Mouse (Mus musculus): ENCODE data around the gene Pcmt1. TPM values are rescaled to one million over a fixed set of nuclear protein-coding genes. Genes with fewer than 3 reads are reported as not detected.

The Pcmt1 gene
- polyA plus RNA-seq, 1 experiment from 2014 or later = 154 TPM

DNA sequence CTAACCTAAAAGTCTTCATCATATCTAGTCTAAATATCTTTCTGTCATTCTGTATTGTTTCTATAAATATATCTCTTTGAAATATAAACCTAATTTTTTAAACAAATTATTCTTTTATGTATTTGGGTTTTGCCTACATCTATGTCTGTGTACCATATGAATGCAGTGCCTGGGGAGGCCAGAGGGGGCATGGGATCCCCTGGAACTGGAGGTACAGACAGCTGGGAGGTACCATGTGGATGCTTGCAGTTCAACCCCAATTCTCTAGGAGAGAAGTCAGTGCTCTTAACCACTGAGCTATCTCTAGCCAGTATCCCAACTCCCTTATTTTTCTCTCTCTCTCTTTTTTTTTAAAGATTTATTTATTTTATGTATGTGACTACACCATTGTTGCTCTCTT, 14.3 kb upstream of the Pcmt1 start:
- Histone ChIP-seq H3K9ac (ENCODE audit: low read length) (no peak overlapping the region), H3K4me1 (ENCODE audit: control insufficient read depth, insufficient read depth, low read length) (no peaks in the 10 kb centered on the region), H3K4me2 (no peak overlapping the region), H3K36me3 (ENCODE audit: control insufficient read depth, insufficient read depth, low read length) (peaks cover 21% of the 10 kb centered on the region), H3K27ac (ENCODE audit: low read depth, low read length) (no peak overlapping the region), H3K9me3 (ENCODE audit: control insufficient read depth, low read length) (no peaks in the 10 kb centered on the region), H3K4me3 (ENCODE audit: low read depth, low read length) (no peak overlapping the region), H3K27me3 (ENCODE audit: control insufficient read depth, insufficient read depth, low read length) (no peaks in the 10 kb centered on the region)
- ATAC-seq (ENCODE audit: low FRiP score) (no peak), DNase-seq (ENCODE audit: low spot score, missing footprints) (no peak)

DNA sequence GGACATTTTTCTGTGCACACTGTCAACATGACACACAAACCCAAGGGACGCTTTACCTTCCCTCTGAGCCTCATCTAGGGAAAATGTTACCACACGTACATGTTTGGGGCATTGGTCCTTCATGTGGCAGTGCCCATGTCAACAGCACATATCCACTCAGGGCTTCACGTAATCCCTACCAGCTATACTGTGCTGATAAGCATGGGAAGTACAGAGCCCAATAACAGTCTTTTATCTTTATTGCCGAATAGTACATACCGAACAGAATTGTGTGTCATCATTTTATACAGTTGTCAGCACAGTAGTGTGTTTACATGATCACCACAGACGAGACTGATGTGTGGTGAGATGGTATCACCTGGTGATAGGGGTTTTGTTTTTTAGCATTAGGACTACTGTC, 6.0 kb upstream of the Pcmt1 start:
- H3K4me2 ChIP-seq = no peak overlapping the region
- DNase-seq (ENCODE audit: low spot score, missing footprints) (no peak), ATAC-seq (ENCODE audit: low FRiP score) (no peak)
- H3K36me3 ChIP-seq (ENCODE audit: control insufficient read depth, insufficient read depth, low read length) = peaks cover 2% of the 10 kb centered on the region; the same call in 1 of the 2 replicates
- H3K27ac ChIP-seq (ENCODE audit: low read depth, low read length) = no peak overlapping the region
- no peak overlapping the region for H3K9ac ChIP-seq (ENCODE audit: low read length)
- peaks cover 9% of the 10 kb centered on the region for H3K4me1 ChIP-seq (ENCODE audit: control insufficient read depth, insufficient read depth, low read length)
- no peak overlapping the region for H3K4me3 ChIP-seq (ENCODE audit: low read depth, low read length)
- no peaks in the 10 kb centered on the region for H3K9me3 ChIP-seq (ENCODE audit: control insufficient read depth, low read length)
- WGBS = 95% methylated on average over 6 of the region's 6 CpGs
- H3K27me3 ChIP-seq (ENCODE audit: control insufficient read depth, insufficient read depth, low read length) = no peaks in the 10 kb centered on the region

DNA sequence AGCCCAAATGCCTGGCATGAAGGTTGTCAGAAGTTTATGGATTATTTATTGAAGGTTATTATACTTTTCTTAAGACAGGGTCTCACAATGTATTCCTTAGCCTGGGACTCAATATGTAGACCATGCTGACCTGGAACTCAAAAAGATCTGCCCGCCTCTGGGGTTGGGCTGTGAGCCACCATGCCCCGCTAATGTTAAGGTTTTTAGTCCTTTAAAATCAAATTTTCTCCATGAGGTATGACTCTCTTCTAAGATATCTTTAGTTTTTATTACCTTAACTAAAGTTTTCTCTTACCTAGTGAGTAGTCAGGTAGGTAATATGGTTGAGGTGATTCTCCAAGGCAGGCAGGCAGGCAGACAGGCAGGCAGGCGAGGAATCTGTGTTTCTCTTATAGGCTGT, 1.3 kb upstream of the Pcmt1 start:
- WGBS = 73% methylated on average over 3 of the region's 3 CpGs
- no peak for DNase-seq (ENCODE audit: low spot score, missing footprints)
- peak overlapping the region; percentile 99 for H3K9ac ChIP-seq (ENCODE audit: low read length)

DNA sequence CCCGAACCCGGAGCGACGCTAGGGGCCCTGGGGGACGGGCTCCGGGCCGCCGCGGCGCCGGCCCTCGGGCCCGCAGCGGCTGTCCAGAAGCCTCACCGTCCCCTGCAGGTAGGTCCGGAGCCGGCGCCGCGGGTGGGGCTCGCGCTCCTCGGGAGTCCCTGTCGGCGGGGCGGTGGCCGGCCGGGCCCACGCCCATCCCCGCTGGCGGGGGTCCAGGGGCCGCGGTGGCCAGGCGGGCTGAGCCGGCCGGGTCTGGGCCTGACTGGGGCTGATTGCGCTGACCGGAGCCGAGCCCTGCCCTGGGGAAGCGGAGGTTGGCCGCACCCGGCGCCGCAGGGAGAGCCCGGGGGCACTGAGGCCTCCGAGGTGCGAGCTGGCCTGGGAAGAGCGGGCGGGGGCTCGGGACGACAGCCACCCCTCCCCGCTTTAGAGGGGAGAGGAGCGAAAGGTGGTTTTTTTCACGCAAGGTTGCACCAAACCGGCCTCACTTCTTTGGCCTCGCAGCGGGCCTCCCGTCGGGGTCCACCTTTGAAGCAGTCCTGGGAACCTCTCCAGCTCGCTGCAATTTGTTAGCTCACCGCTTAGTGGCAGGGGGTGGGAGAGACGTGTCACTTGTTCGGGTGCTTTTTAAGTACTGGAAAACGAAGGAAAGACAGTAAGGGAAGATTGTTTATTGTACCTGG, 548 bp upstream of the Pcmt1 start:
- H3K4me2 ChIP-seq = peak overlapping the region; percentile 70
- peaks cover 12% of the 10 kb centered on the region for H3K36me3 ChIP-seq (ENCODE audit: control insufficient read depth, insufficient read depth, low read length)
- H3K9me3 ChIP-seq (ENCODE audit: control insufficient read depth, low read length) = no peaks in the 10 kb centered on the region
- peak overlapping the region; percentile 99 for H3K9ac ChIP-seq (ENCODE audit: low read length)
- no peaks in the 10 kb centered on the region for H3K27me3 ChIP-seq (ENCODE audit: control insufficient read depth, insufficient read depth, low read length)
- WGBS = 1% methylated on average over 53 of the region's 64 CpGs
- peak overlapping the region; percentile 98 for H3K4me3 ChIP-seq (ENCODE audit: low read depth, low read length)
- ATAC-seq (ENCODE audit: low FRiP score) (peak; percentile 88), DNase-seq (ENCODE audit: low spot score, missing footprints) (peak; percentile 96)
- peaks cover 20% of the 10 kb centered on the region for H3K4me1 ChIP-seq (ENCODE audit: control insufficient read depth, insufficient read depth, low read length)
- peak overlapping the region; percentile 89 for H3K27ac ChIP-seq (ENCODE audit: low read depth, low read length)

More for the DNA sequence above, 1.3 kb upstream of the Pcmt1 start:
- peak overlapping the region; percentile 70 for H3K4me2 ChIP-seq
- H3K27me3 ChIP-seq (ENCODE audit: control insufficient read depth, insufficient read depth, low read length) = no peaks in the 10 kb centered on the region
- H3K36me3 ChIP-seq (ENCODE audit: control insufficient read depth, insufficient read depth, low read length) = 0 out of 2 replicates have a peak, but pooled peaks cover 7% of the 10 kb centered on the region
- H3K4me1 ChIP-seq (ENCODE audit: control insufficient read depth, insufficient read depth, low read length) = peaks cover 20% of the 10 kb centered on the region
- peak overlapping the region; percentile 98 for H3K4me3 ChIP-seq (ENCODE audit: low read depth, low read length)
- H3K27ac ChIP-seq (ENCODE audit: low read depth, low read length) = no peak overlapping the region
- H3K9me3 ChIP-seq (ENCODE audit: control insufficient read depth, low read length) = no peaks in the 10 kb centered on the region
- no peak for ATAC-seq (ENCODE audit: low FRiP score)

DNA sequence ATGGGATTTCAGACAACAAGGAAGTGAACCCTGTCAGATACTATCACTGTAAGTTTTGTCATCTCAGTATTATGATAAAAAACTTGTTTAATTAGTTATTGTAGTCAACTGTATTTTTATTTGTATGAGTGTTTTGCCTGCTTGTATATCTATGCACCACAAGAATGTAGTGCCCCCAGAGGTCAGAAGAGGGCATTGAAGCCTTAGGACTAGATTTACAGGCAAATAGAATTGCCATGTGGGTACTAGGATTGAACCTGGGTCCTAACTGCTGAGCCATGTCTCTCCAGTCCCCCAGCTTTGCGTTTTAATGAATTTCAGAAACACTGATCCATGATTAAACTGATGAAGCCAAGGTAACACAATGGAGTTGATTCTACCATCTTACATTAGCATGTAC, 7.3 kb downstream of the Pcmt1 start:
- Histone ChIP-seq H3K4me1 (ENCODE audit: control insufficient read depth, insufficient read depth, low read length) (no peaks in the 10 kb centered on the region), H3K9me3 (ENCODE audit: control insufficient read depth, low read length) (no peaks in the 10 kb centered on the region), H3K27me3 (ENCODE audit: control insufficient read depth, insufficient read depth, low read length) (no peaks in the 10 kb centered on the region), H3K4me2 (no peak overlapping the region), H3K36me3 (ENCODE audit: control insufficient read depth, insufficient read depth, low read length) (peaks cover 16% of the 10 kb centered on the region), H3K27ac (ENCODE audit: low read depth, low read length) (no peak overlapping the region), H3K9ac (ENCODE audit: low read length) (no peak overlapping the region), H3K4me3 (ENCODE audit: low read depth, low read length) (no peak overlapping the region)
- DNase-seq (ENCODE audit: low spot score, missing footprints) (peak; percentile 86), ATAC-seq (ENCODE audit: low FRiP score) (peak; percentile 72)
- 83% methylated on average over 1 of the region's 1 CpGs for WGBS

DNA sequence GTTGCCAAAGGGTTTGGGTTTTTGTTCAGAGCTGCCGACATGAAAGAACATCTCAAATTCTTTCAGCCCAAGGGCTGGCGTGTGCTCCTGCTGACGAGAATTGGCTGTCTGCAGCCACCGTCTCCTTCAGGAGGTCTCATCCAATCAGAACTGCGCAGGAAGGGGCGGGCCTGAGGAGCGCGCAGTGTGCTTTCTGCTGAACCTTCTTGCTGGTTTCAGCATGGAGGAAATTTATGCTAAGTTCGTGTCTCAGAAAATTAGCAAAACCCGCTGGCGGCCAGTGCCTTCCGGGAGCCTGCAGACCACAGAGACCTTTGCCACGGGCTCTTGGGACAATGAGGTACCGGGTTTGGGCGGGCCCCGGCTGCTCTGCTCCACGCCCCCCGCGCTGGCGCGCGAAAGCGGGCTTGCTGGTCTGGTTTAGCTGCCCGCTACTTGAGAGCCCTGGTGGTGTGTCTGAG, 13.6 kb downstream of the Pcmt1 start, which contains the start of gene Nup43:
TSS of gene Nup43 (plus strand) at position 162 of the 461 bp plus-strand sequence.
- H3K4me3 ChIP-seq (ENCODE audit: low read depth, low read length) = peak within 1 kb of the TSS; percentile 69
- H3K27me3 ChIP-seq (ENCODE audit: control insufficient read depth, insufficient read depth, low read length) = no peaks in the 10 kb centered on the region
- H3K4me2 ChIP-seq = peak within 1 kb of the TSS; percentile 52
- 0 out of 2 replicates have a peak within 1 kb of the TSS, but pooled peaks have one; percentile 42 for H3K27ac ChIP-seq (ENCODE audit: low read depth, low read length)
- no peaks in the 10 kb centered on the region for H3K9me3 ChIP-seq (ENCODE audit: control insufficient read depth, low read length)
- under 1% methylated on average over 24 of the region's 24 CpGs for WGBS
- H3K4me1 ChIP-seq (ENCODE audit: control insufficient read depth, insufficient read depth, low read length) = peaks cover 13% of the 10 kb centered on the region
- H3K9ac ChIP-seq (ENCODE audit: low read length) = peak within 1 kb of the TSS; percentile 70
- H3K36me3 ChIP-seq (ENCODE audit: control insufficient read depth, insufficient read depth, low read length) = no peaks in the 10 kb centered on the region
- peak; percentile 99 for DNase-seq (ENCODE audit: low spot score, missing footprints)
- peak; percentile 87 for ATAC-seq (ENCODE audit: low FRiP score)

DNA sequence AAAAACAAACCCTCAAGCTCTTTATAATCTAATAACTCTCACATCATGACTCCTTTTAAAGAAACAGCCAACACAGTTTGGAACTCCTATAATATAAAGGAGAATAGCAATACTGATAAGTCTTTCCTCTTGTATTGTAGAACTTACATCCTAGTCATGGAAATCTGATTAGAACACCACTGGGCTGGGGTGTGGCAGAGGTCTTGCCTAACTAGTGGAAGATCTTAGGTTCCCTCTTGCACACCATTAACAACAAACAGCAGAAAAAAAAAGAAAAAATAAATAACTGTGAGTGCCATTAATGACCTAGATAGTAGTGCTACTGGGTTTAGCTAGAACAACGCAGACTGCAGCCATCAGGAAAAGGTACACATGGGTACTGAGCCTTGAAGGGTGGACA, 16.0 kb downstream of the Pcmt1 start:
- WGBS = 90% methylated on average over 1 of the region's 1 CpGs
- ATAC-seq (ENCODE audit: low FRiP score) (no peak), DNase-seq (ENCODE audit: low spot score, missing footprints) (no peak)
- H3K4me1 ChIP-seq (ENCODE audit: control insufficient read depth, insufficient read depth, low read length) = peaks cover 13% of the 10 kb centered on the region
- H3K4me3 ChIP-seq (ENCODE audit: low read depth, low read length) = no peak overlapping the region
- no peaks in the 10 kb centered on the region for H3K9me3 ChIP-seq (ENCODE audit: control insufficient read depth, low read length)
- no peak overlapping the region for H3K9ac ChIP-seq (ENCODE audit: low read length)
- no peaks in the 10 kb centered on the region for H3K27me3 ChIP-seq (ENCODE audit: control insufficient read depth, insufficient read depth, low read length)
- H3K27ac ChIP-seq (ENCODE audit: low read depth, low read length) = no peak overlapping the region
- H3K36me3 ChIP-seq (ENCODE audit: control insufficient read depth, insufficient read depth, low read length) = no peaks in the 10 kb centered on the region
- H3K4me2 ChIP-seq = no peak overlapping the region

DNA sequence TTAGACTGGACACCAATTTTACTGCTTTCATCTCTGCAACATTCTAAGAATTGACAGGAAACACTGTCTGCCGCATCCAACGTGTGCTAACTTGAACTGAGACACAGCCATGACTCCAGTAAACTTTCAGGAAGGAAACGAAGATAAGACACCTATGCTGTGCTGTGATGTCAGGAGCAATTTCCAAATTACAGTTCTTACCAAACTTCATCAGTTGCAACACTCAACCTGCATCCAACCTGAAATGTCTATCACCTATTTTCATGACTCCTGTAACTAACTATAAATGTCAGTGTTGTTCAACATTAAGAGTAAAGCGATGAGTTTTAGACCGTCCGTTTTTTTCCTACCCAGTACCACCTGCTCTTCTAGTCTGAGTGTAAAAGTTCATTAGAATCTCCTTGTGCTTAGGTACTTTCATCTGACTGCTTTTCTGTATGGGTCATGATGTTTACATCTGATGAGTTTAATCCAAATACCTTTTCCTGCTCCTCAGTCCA, 16.9 kb downstream of the Pcmt1 start:
- H3K36me3 ChIP-seq (ENCODE audit: control insufficient read depth, insufficient read depth, low read length) = no peaks in the 10 kb centered on the region
- H3K27ac ChIP-seq (ENCODE audit: low read depth, low read length) = no peak overlapping the region
- WGBS = 71% methylated on average over 6 of the region's 6 CpGs
- peak overlapping the region; percentile 81 for H3K4me2 ChIP-seq
- no peaks in the 10 kb centered on the region for H3K27me3 ChIP-seq (ENCODE audit: control insufficient read depth, insufficient read depth, low read length)
- H3K4me1 ChIP-seq (ENCODE audit: control insufficient read depth, insufficient read depth, low read length) = peaks cover 13% of the 10 kb centered on the region
- no peak for ATAC-seq (ENCODE audit: low FRiP score)
- H3K9ac ChIP-seq (ENCODE audit: low read length) = peak overlapping the region; percentile 89
- peak; percentile 73 for DNase-seq (ENCODE audit: low spot score, missing footprints)
- no peaks in the 10 kb centered on the region for H3K9me3 ChIP-seq (ENCODE audit: control insufficient read depth, low read length)
- H3K4me3 ChIP-seq (ENCODE audit: low read depth, low read length) = peak overlapping the region; percentile 80
